Mouse (Mus musculus): ENCODE data around the gene Usp17la. TPM values are rescaled to one million over a fixed set of nuclear protein-coding genes. Genes with fewer than 3 reads are reported as not detected.
"Not testable (repeated sequence)": the region's sequence is repeated elsewhere in the genome, so short reads cannot be mapped to it uniquely, and the experiment has no call there.

The Usp17la gene
- not detected in 2 replicates for polyA plus RNA-seq (2016; fragmentation: Nextera tagmentation; extraction: Ambion mirVana)

- H3K4me3 ChIP-seq; DNase-seq (ENCODE audit: extremely low spot score, low spot score); H3K36me3 ChIP-seq (replicated peaks); H3K27ac ChIP-seq; H3K9me3 ChIP-seq; H3K27me3 ChIP-seq (ENCODE audit: poor library complexity, severe bottlenecking); H3K4me1 ChIP-seq: not testable (repeated sequence)
- 78% methylated on average over 2 of the region's 2 CpGs for WGBS
These were observed at the start of gene Usp17la for GRCm38 (mm10) chr7:104856709-104857108. Gene Usp17la (plus strand): TSS chr7:104857009.

GRCm38 (mm10) chr7:104810335-104810734 lies 46.5 kb upstream of the Usp17la start:
- WGBS: 90% methylated on average over 8 of the region's 8 CpGs
- not testable (repeated sequence) for DNase-seq (ENCODE audit: extremely low spot score, low spot score); H3K4me3 ChIP-seq; H3K27me3 ChIP-seq (ENCODE audit: poor library complexity, severe bottlenecking); H3K36me3 ChIP-seq (replicated peaks); H3K27ac ChIP-seq; H3K9me3 ChIP-seq; H3K4me1 ChIP-seq

- DNase-seq (ENCODE audit: extremely low spot score, low spot score): no peak
- Histone ChIP-seq H3K9me3 (no peaks in the 10 kb centered on the region), H3K27ac (no peak within 1 kb of the TSS), H3K4me3 (no peak within 1 kb of the TSS), H3K27me3 (ENCODE audit: poor library complexity, severe bottlenecking) (no peaks in the 10 kb centered on the region), H3K36me3 (replicated peaks) (no peaks in the 10 kb centered on the region), H3K4me1 (no peaks in the 10 kb centered on the region)
- 78% methylated on average over 1 of the region's 1 CpGs for whole genome bisulfite sequencing
These were observed 14.3 kb upstream of the Usp17la start, which contains the start of gene Usp17lb for GRCm38 (mm10) chr7:104842503-104842902. Gene Usp17lb (minus strand): TSS chr7:104842603.

- H3K27ac ChIP-seq: no peak overlapping the region
- no peaks in the 10 kb centered on the region for H3K27me3 ChIP-seq (ENCODE audit: poor library complexity, severe bottlenecking)
- no peaks in the 10 kb centered on the region for H3K4me1 ChIP-seq
- DNase-seq (ENCODE audit: extremely low spot score, low spot score): no peak
- WGBS: 79% methylated on average over 1 of the region's 1 CpGs
- no peak overlapping the region for H3K4me3 ChIP-seq
- no peaks in the 10 kb centered on the region for H3K9me3 ChIP-seq
- no peaks in the 10 kb centered on the region for H3K36me3 ChIP-seq (replicated peaks)
These were observed 13.0 kb upstream of the Usp17la start for GRCm38 (mm10) chr7:104843731-104844287.

GRCm38 (mm10) chr7:104851546-104851945 lies 5.3 kb upstream of the Usp17la start:
- H3K27ac ChIP-seq; H3K9me3 ChIP-seq; H3K4me3 ChIP-seq; H3K36me3 ChIP-seq (replicated peaks); H3K27me3 ChIP-seq (ENCODE audit: poor library complexity, severe bottlenecking); H3K4me1 ChIP-seq; DNase-seq (ENCODE audit: extremely low spot score, low spot score): not testable (repeated sequence)
- 65% methylated on average over 2 of the region's 2 CpGs for WGBS

GRCm38 (mm10) chr7:104855248-104855750 lies 1.5 kb upstream of the Usp17la start:
- no peak overlapping the region for H3K4me3 ChIP-seq
- H3K27ac ChIP-seq: no peak overlapping the region
- no peak for DNase-seq (ENCODE audit: extremely low spot score, low spot score)
- no peaks in the 10 kb centered on the region for H3K36me3 ChIP-seq (replicated peaks)
- H3K9me3 ChIP-seq: no peaks in the 10 kb centered on the region
- WGBS: 89% methylated on average over 3 of the region's 3 CpGs
- H3K4me1 ChIP-seq: no peaks in the 10 kb centered on the region
- no peaks in the 10 kb centered on the region for H3K27me3 ChIP-seq (ENCODE audit: poor library complexity, severe bottlenecking)

- Histone ChIP-seq H3K27me3 (ENCODE audit: poor library complexity, severe bottlenecking) (no peaks in the 10 kb centered on the region), H3K4me1 (no peaks in the 10 kb centered on the region), H3K36me3 (replicated peaks) (no peaks in the 10 kb centered on the region), H3K9me3 (no peaks in the 10 kb centered on the region), H3K4me3 (no peak overlapping the region), H3K27ac (no peak overlapping the region)
- 77% methylated on average over 1 of the region's 1 CpGs for WGBS
- no peak for DNase-seq (ENCODE audit: extremely low spot score, low spot score)
These were observed 874 bp downstream of the Usp17la start for GRCm38 (mm10) chr7:104857683-104858082.

GRCm38 (mm10) chr7:104861381-104861780 lies 4.6 kb downstream of the Usp17la start:
- no peak overlapping the region for H3K27ac ChIP-seq
- H3K9me3 ChIP-seq: no peaks in the 10 kb centered on the region
- WGBS: 84% methylated on average over 3 of the region's 3 CpGs
- no peaks in the 10 kb centered on the region for H3K4me1 ChIP-seq
- no peak overlapping the region for H3K4me3 ChIP-seq
- no peak for DNase-seq (ENCODE audit: extremely low spot score, low spot score)
- no peaks in the 10 kb centered on the region for H3K36me3 ChIP-seq (replicated peaks)
- H3K27me3 ChIP-seq (ENCODE audit: poor library complexity, severe bottlenecking): no peaks in the 10 kb centered on the region

- Histone ChIP-seq H3K27me3 (ENCODE audit: poor library complexity, severe bottlenecking) (no peaks in the 10 kb centered on the region), H3K9me3 (no peaks in the 10 kb centered on the region), H3K4me3 (no peak within 1 kb of the TSS), H3K27ac (no peak within 1 kb of the TSS), H3K4me1 (no peaks in the 10 kb centered on the region), H3K36me3 (replicated peaks) (no peaks in the 10 kb centered on the region)
- 69% methylated on average over 1 of the region's 1 CpGs for WGBS
- no peak for DNase-seq (ENCODE audit: extremely low spot score, low spot score)
These were observed 20.9 kb downstream of the Usp17la start, which contains the start of gene Olfr665 for GRCm38 (mm10) chr7:104877731-104878130. Gene Olfr665 (plus strand): TSS chr7:104878031.

- Histone ChIP-seq H3K36me3 (replicated peaks) (no peaks in the 10 kb centered on the region), H3K27me3 (ENCODE audit: poor library complexity, severe bottlenecking) (no peaks in the 10 kb centered on the region), H3K27ac (no peak within 1 kb of the TSS), H3K9me3 (no peaks in the 10 kb centered on the region), H3K4me1 (no peaks in the 10 kb centered on the region), H3K4me3 (no peak within 1 kb of the TSS)
- 89% methylated on average over 2 of the region's 2 CpGs for WGBS
- DNase-seq (ENCODE audit: extremely low spot score, low spot score): no peak
These were observed 39.0 kb downstream of the Usp17la start, which contains the start of gene Olfr666 for GRCm38 (mm10) chr7:104895852-104896251. Gene Olfr666 (minus strand): TSS chr7:104895952.

Other genes starting within 250 kb of the Usp17la start
- 0.09 TPM in 1 of 2 replicates, not detected in the other for gene Olfr656, start 243.1 kb upstream of the Usp17la start, polyA plus RNA-seq (2016; fragmentation: Nextera tagmentation; extraction: Ambion mirVana)
- not detected in 2 replicates for gene Olfr657, start 232.2 kb upstream of the Usp17la start, polyA plus RNA-seq (2016; fragmentation: Nextera tagmentation; extraction: Ambion mirVana)
- 0.06 and 0.07 TPM in 2 replicates for gene Olfr658, start 209.7 kb upstream of the Usp17la start, polyA plus RNA-seq (2016; fragmentation: Nextera tagmentation; extraction: Ambion mirVana)
- not detected in 2 replicates for gene Olfr659, start 190.3 kb upstream of the Usp17la start, polyA plus RNA-seq (2016; fragmentation: Nextera tagmentation; extraction: Ambion mirVana)
- gene Olfr661, start 170.5 kb upstream of the Usp17la start, polyA plus RNA-seq (2016; fragmentation: Nextera tagmentation; extraction: Ambion mirVana): not detected in 2 replicates
- not detected in 2 replicates for gene Usp17le, start 79.5 kb upstream of the Usp17la start, polyA plus RNA-seq (2016; fragmentation: Nextera tagmentation; extraction: Ambion mirVana)
- gene Usp17lb, start 14.4 kb upstream of the Usp17la start, polyA plus RNA-seq (2016; fragmentation: Nextera tagmentation; extraction: Ambion mirVana): not detected in 2 replicates
- gene Olfr665, start 21.0 kb downstream of the Usp17la start, polyA plus RNA-seq (2016; fragmentation: Nextera tagmentation; extraction: Ambion mirVana): not detected in 2 replicates
- not detected in 2 replicates for gene Olfr666, start 38.9 kb downstream of the Usp17la start, polyA plus RNA-seq (2016; fragmentation: Nextera tagmentation; extraction: Ambion mirVana)
- gene Olfr667, start 64.5 kb downstream of the Usp17la start, polyA plus RNA-seq (2016; fragmentation: Nextera tagmentation; extraction: Ambion mirVana): not detected in 2 replicates
- not detected in 2 replicates for gene Olfr668, start 71.0 kb downstream of the Usp17la start, polyA plus RNA-seq (2016; fragmentation: Nextera tagmentation; extraction: Ambion mirVana)
- gene Olfr669, start 77.2 kb downstream of the Usp17la start, polyA plus RNA-seq (2016; fragmentation: Nextera tagmentation; extraction: Ambion mirVana): not detected in 2 replicates
- gene Olfr670, start 105.6 kb downstream of the Usp17la start, polyA plus RNA-seq (2016; fragmentation: Nextera tagmentation; extraction: Ambion mirVana): not detected in 2 replicates
- gene Olfr671, start 122.1 kb downstream of the Usp17la start, polyA plus RNA-seq (2016; fragmentation: Nextera tagmentation; extraction: Ambion mirVana): not detected in 2 replicates
- not detected in 2 replicates for gene Olfr672, start 145.0 kb downstream of the Usp17la start, polyA plus RNA-seq (2016; fragmentation: Nextera tagmentation; extraction: Ambion mirVana)
- not detected in 2 replicates for gene Olfr675, start 171.5 kb downstream of the Usp17la start, polyA plus RNA-seq (2016; fragmentation: Nextera tagmentation; extraction: Ambion mirVana)
- not detected in 2 replicates for gene Olfr676, start 175.7 kb downstream of the Usp17la start, polyA plus RNA-seq (2016; fragmentation: Nextera tagmentation; extraction: Ambion mirVana)
- gene Olfr677, start 194.4 kb downstream of the Usp17la start, polyA plus RNA-seq (2016; fragmentation: Nextera tagmentation; extraction: Ambion mirVana): not detected in 2 replicates
- gene Olfr678, start 207.5 kb downstream of the Usp17la start, polyA plus RNA-seq (2016; fragmentation: Nextera tagmentation; extraction: Ambion mirVana): not detected in 2 replicates
- gene Olfr679, start 224.2 kb downstream of the Usp17la start, polyA plus RNA-seq (2016; fragmentation: Nextera tagmentation; extraction: Ambion mirVana): not detected in 2 replicates
- not detected in 2 replicates for gene Olfr680-ps1, start 235.8 kb downstream of the Usp17la start, polyA plus RNA-seq (2016; fragmentation: Nextera tagmentation; extraction: Ambion mirVana)

Measured in forebrain, embryonic 10.5 days (tissue).